Mouse (Mus musculus) olfactory bulb, adult 2 months (tissue): ENCODE results near the gene Cdk17.

Experiments
- CTCF ChIP-seq: fragments of 200-500 bp; IDR thresholded peaks from 2 replicates; pipeline ENCODE4 v1.5.1; 2012; ENCODE audit warnings: low read depth, mild to moderate bottlenecking, low read length, moderate library complexity; ENCODE audit not compliant: insufficient read depth
- POLR2A ChIP-seq: fragments of 200-500 bp; IDR thresholded peaks from 2 replicates; pipeline ENCODE4 v1.6.1; 2012; ENCODE audit warnings: mild to moderate bottlenecking, low read depth, low read length, moderate library complexity; ENCODE audit not compliant: insufficient read depth

DNA sequence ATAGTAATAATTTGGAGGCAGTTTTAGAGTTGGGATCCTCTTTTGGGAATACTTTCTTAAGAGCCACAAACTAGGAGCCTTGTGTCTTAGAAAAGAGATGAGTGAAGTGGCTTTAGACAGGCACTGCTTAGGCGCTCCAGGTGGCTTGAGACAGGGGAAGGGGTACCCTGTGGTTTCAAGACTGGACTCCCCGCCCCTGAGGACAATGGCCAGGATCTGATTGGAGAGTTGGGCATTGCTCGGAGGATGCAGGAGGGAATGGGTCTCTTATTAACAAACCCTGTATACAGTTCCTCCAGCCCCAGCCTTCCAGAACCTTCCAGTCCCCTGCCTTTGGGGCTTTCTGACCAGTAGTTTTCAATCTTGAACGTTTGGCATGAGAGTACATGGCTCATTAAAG is 150.9 kb downstream of the Cdk17 start:
- TF ChIP-seq POLR2A (no peak), CTCF (no peak)
